Mouse (Mus musculus) heart, adult 2 months (tissue): ENCODE measurements around the gene Napsa.

ENCODE experiments used
- CTCF ChIP-seq: fragments of 200-600 bp; IDR thresholded peaks from 2 replicates; pipeline ENCODE4 v1.8.1; 2022; ENCODE audit warnings: antibody characterized with exemption, mild to moderate bottlenecking, moderate library complexity
- EP300 ChIP-seq: fragments of 200-500 bp; IDR thresholded peaks from 2 replicates; pipeline ENCODE4 v1.6.1; 2011; ENCODE audit warnings: low read depth, low read length, control low read depth; ENCODE audit not compliant: insufficient read depth
- POLR2A ChIP-seq: fragments of 200-500 bp; IDR thresholded peaks from 2 replicates; pipeline ENCODE4 v1.6.1; 2011; ENCODE audit warnings: mild to moderate bottlenecking, low read depth, low read length, control low read depth; ENCODE audit not compliant: insufficient read depth

DNA sequence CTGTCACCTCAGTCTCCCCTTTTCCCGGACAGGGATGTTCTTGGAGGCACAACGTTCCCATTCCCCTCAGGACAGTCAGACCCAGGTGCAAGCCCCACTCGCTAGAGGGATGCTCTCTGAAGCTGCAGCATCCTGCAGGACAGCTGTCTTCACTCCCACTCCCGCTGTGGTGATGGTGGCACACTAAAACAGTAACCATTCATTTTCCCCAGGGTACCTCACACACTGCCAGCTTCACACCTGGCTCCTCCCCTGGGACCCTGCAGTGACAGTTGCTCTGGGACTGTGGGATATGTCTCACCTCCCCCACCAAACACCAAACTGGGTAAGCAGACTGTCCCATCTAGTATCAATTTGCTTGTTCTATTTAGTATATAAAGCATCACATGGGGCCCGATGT is 24.5 kb upstream of the Napsa start:
- TF ChIP-seq POLR2A, result no peak
- no peak for TF ChIP-seq CTCF
- TF ChIP-seq EP300, result no peak
